Mouse (Mus musculus): Measurements from ENCODE around the gene Atxn1.

DNA sequence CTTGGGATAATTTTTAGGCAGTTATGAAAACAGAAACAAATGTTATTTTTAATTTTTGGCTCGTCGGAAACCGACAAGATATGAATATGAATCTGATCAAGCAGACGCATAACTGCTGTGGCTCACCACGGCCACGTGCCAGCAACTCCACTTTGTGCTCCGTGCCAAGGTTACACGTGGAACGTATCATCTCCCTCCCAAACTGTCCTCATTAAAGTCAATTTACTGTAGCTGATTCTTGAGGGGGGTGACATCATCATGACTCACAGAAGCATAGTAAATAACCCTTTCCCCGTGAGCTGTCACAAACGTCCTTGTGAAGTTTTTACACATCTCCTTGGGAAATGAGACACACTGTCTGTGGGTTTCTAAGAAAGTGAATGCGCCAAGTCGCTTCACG, 97.5 kb downstream of the Atxn1 start:
- no peak for TF ChIP-seq CTCF (IDR thresholded peaks at IDR 0.05; ENCODE audit: extremely low read depth, insufficient read depth, low read length)
- TF ChIP-seq POLR2A (IDR thresholded peaks at IDR 0.05; ENCODE audit: extremely low read depth, insufficient read depth, low read length), result no peak

Data from cortical plate, adult 2 months (tissue).